Mouse (Mus musculus) frontal cortex, postnatal 36 days (tissue): ENCODE results near the gene Gm29427.
"Not testable (repeated sequence)": the region's sequence is repeated elsewhere in the genome, so short reads cannot be mapped to it uniquely, and the experiment has no call there.

ENCODE experiments used
- DNase-seq, 2 experiments: peaks; one replicate each; pipeline ENCODE4 v3.0.0; 2022; ENCODE audit warnings: low spot score in 2 of 2

Gene Gm29427

DNA sequence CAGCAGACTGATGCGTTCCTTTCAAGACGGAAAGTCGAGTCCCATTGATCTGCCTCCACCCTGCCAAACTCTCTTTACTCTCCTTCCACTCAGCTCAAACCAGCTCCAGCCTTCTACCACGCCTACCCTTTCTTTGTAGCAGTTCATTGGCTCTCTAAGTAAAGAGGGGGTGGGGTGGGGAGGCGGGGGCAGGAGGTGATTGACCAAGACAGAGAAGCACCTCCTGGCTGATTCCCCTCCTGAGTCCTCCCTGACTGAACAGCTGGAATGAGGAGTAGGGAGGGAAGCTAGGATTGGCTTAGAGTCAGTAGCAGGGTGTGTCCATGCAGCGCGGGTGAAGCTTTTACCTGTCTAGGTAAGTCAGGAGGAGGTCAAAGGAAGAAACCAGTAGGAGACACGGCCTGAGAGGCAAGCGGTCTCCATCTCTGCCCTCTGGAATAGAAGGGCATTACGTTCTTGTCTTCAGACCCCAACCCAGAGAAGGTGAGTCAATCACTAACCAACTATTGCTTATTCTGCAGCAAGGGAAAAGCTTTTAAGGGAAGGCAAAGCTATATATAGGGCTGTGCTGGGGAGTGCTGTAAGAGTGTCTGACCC lies 16.2 kb upstream of the Gm29427 start, which contains the start of gene AA986860:
AA986860 (plus strand) TSS at position 236 of the 597 bp plus-strand sequence.
- DNase-seq, result no peak

DNA sequence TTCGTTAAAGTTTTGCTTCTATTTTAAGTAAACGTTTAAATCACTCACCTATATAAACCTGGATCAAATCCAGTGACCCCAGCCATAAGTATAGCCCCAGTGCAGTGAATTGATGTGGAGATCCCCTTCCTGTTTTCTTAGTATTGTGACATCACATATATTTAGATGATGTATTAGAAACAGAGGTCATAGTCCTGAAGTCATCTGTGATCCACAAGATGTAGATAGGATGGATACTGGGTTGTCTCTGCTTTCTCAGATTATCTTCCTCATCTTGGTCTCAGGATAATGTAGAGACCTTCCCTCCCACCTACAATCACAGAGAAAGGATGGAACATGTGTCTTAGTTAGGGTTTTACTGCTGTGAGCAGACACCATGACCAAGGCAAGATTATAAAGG lies 13.6 kb upstream of the Gm29427 start, which contains the start of gene Pfkfb2:
Pfkfb2 (minus strand) TSS at position 101 of the 400 bp plus-strand sequence.
- DNase-seq, result no peak

DNA sequence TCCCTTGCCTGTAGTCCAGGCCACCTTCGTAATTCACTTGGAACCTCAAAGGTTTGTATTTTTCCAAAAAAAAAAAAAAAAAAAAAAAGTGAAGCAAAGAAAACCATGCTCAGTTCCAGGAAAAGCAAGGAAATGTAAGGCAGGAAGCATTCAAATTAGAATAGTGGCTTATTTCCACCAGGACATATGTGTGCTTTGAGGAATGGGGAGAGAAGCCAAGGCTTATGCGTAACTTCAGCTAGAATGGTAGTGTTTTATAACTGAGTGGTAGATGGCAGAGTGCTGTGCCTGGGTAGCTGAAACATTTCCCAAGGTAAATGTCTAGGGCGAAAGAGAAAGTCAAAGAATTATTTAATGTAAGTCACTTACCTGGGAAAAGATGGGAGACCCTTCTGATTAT lies 13.1 kb upstream of the Gm29427 start:
- DNase-seq, result peak in 1 of 2 experiments; percentile 35

DNA sequence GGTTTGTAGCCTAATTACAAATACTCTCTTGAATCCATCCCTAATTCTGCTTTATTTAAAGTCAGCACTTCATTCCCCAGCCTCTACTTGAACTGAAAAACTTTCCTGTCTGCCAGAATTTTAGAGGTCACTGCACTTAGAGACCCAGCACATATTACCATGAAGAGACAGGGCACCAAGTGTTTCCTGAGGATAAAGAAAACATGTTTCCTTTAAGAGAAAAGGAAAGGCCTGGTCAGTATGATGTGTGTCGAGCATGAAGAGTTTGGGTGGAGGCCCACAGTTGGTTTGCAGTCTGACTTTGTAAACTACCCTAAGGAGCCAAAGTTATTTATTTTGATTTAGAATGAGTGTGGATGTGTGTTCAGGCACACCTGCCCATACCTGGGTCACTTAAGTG lies 12.5 kb upstream of the Gm29427 start:
- no peak for DNase-seq

DNA sequence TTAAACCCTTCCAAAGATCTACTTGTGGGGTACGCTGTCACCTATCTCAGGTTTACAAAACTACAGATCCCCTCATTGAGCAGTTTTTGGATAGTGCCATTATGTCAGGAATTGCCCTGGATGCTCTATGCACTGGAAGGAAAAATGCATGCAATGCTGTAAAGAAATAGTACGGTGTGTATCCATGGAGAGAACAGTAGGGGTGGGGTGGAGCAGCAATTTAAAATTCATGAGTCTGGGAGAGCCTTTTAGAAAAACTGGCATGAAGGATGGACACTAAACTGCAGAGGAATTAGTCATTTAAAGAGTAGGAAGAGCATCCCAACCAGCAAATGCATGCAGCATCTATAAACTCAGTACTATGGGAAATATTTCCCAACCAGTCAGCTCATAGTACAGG lies 10.8 kb upstream of the Gm29427 start:
- DNase-seq, result no peak

DNA sequence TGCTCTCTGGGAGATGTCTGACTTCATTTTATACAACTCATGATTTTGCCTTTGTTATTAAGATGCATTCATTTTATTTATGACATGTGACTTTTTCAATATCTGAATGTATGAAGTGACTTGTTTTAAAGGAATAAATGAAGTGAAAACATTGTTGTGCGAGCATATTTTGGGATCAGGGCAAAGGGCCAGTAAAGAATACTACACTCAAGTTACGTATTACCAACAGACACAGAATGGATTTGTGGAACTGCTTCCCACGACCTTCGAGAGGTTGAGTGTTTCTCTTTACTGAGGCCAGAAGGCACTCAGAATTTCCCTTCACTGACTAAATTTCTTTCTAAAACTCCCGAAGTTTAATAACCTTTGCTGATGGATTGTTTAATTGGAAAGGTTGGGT lies 8.6 kb upstream of the Gm29427 start:
- no peak for DNase-seq

DNA sequence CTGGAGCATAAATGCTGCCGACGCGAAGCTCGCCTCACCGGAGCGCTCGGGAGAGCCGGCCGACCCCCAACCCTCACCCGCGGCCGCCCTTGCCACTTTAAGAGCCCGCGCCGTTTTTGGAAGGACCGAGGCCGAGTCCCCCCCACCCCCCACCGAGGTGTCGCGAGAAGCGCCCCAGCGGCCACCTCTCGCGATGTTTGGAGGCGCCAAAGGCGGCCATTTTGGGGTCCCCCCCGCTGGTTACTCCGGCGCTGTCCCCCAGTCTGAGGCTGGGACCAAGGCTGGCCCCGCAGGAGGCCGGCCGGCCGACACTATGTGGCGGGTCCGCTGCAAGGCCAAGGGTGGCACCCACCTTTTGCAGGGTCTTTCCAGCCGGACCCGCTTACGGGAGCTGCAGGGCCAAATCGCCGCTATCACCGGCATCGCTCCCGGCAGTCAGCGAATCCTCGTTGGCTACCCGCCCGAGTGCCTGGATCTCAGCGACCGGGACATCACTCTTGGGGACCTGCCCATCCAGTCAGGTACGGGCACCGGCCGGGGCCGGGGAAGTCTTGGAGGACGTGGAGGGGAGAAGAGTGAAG lies 1.8 kb upstream of the Gm29427 start, which contains the start of gene Yod1:
Yod1 (plus strand) TSS at position 37 of the 581 bp plus-strand sequence.
- DNase-seq, result peak; percentile 83 to 85

DNA sequence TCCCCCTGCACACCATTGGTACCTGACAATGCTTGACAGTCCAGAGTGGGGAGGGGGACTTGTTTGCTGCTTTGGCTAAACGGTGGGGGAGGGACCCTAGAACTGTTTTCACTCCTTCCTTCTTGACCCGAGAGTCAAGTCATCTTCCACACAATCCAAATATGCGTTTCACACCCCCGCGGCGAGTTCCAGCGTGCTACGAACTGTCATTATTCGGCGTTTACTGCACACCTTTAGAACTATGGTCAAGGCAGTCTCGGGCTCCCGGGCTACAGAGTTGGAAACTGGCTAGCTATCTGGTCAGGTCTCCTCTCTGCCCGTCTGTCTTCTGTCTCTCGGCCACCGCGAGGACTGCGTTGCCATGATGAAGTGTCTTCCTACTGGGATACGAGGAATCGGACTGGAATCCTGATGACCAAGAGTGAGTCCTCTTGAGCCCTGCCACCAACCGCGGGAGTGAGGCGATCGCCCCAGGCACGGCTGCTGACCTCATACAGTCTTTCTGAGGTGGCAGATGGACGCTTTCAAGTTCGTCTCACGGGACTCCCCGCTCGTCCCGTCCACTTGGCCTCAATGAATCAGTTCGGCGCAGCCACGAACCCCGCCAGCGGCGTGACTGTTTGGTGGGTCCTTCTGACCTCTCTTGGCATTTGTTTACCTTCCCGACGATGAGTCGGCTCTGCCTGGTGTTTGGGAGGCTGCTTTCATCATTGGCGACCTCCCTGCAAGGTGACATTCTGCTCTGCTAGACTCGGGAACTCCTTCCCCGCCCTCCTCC lies 1.1 kb upstream of the Gm29427 start:
- peak in 1 of 2 experiments; percentile 68 for DNase-seq

DNA sequence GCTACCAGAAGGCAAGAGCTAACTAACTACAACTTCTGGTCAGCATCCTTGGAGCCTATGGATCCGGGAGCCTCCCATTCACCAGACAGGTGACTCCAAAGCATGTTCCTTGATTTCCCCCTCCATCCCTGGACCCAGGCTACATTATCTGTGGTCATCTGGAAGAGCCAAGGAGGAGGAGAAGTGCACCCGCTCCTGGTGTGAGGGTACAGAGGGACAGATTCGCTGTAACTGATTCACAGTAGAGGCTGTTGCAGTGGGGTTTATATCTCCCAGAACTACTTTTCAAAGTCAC lies 566 bp upstream of the Gm29427 start:
- DNase-seq, result no peak

DNA sequence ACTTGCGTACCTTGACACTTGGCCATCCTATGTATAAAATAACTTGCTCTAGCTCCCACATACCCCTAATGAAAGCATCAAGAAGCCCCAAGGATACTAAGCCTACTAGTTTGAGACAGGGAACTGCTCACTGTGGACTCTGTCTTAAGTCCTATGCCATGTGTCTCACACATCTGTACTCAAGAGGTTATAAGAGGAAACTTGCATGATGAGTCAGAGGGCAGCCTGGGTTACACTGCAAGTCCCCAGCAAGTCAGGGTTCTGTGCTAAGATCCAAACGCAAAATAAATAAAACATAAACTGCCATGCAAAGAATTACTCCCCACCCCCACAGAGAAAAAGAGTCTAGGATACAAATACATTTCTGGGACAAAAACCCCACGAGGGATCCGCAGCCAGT lies 1.6 kb downstream of the Gm29427 start:
- DNase-seq, result no peak

DNA sequence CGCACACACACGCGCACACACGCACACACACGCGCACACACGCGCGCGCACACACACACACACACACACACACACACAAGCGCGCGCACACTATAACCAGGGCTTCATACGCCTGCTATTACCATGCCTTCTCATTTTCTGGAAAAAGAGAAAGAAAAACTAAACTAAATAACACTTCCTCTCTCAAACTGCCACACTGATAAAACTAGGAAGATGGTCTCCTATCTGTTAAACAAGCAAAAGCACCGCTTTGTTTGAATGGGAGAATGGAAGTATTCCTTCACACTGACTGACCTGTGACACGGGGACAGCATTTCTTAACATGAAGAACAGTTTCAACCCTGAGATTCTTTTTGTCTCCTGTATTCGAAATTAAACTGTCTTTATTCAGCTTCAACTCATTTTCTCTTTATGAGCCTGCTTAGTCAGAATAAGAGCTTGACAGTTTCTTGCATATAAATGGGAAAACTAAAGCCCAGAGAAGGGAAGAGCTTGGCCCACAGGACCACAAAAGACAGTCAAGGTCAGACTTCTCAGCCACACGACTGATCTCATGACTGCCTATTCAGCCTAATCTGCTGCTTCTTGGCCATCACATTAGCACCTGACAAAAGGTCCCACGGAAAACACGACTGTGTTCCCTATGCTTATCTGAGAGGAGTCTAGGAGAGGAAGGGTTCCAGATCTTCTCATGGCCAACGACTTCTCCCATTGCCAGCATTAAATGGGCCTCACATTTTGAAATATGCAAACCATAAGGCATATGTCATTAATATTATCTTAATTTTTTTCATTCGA lies 5.1 kb downstream of the Gm29427 start:
- no peak for DNase-seq

DNA sequence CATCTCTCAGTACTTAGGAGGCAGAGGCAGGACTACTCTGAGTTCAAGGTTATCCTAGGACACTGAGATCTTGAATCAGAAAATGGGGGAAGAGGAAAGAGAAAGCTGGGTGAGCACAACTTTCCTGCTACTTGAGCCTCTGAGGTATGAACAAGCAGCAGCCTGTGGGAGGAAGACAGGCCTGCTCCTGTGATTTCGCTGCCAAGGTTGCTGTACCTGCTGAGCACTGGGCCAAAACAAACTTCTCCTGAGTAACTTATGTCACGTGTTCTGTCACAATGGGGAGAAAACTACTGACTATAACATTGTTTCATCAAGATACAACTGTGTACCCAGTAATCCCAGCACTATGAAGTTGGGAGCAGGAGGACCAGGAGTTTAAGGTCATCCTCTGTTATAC lies 12.0 kb downstream of the Gm29427 start:
- no peak for DNase-seq

DNA sequence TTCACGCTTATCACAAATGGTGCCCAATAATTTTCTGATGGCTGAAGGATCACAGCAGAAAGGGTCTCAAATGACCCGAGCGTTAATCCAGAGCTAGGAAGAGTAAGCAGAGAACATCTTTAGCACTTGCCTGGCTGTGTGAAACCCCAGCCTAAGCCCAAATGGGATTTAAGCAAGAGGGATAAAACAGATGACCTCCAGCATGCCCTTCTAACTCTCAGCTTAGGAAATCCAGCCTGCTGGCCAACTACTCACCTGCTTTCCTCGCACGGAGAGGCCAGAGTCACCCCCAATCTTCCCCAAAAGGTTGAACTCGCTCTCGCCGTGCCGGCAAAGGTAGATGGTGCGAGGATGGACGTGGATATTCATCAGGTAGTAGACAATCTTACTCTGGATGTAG lies 13.6 kb downstream of the Gm29427 start:
- DNase-seq, result no peak

DNA sequence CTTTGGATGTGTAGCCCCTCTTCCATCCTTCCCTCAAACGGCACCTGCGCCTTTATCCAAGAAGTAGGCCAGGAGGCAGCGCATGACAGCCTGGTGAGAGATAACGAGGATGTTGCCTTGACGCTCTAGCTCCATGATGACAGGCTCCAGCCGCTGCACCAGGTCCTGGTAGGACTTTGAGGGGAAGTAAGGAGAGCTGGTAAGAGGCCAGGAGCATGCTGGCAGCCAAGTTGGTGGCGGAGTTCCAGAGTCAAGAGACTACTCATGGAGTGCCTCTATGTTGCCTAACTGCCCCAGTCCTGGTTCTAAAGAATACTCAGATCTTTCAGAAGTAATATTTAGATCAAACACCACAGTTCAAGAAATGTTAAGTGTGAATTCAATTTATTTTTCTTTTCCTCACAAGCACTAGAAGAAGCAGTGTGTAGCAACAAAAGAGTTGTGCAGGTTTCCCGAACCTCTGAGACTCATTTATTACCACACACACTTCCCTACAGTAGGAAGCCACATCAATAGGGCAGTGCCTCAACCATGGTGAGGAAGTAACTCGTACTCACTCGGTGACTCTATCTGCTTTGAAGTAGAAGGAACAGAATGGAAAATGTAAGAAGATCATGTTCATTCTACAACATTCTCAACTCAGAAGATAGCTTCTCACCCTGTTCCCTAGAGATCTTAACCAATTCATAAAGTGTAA lies 15.5 kb downstream of the Gm29427 start:
- peak; percentile 20 to 53 for DNase-seq

DNA sequence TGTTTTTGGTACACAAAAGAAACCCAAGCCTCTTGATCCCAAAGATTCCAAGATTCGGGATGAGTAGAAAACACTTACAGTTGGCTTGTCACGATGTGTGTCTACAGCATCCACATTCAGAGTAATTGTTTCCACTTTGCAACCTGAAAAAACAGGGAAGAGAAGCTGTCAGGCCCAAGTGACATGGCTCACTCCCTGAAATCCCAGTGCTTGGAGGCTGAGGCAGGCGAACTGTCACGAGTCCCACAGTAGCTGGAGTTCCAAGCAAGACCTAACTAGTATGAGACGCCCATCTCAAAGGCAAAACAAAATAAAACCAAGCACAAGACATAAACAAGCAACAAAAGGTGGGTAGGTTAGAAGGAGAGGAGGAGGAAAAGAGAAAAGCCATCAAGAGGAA lies 17.0 kb downstream of the Gm29427 start:
- DNase-seq, result no peak

DNA sequence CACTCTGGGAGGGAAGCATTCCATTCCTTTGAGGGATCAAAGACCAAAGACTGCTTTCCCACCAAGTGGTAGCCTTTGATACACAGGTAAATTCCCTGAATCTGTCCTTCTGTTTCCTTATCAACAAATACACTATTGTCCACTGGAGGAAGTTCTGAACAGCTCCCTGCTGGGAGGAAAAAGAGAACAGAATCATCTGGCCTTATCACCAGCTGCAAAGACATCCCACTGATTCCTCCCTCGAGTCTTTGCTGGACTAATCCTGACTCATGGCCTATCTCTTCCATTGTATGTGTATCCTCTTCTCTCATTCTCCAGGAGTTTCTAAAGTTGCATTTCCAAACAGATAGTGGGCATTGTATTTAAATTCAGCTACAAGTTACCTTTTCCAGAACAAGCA lies 31.7 kb downstream of the Gm29427 start:
- no peak for DNase-seq

DNA sequence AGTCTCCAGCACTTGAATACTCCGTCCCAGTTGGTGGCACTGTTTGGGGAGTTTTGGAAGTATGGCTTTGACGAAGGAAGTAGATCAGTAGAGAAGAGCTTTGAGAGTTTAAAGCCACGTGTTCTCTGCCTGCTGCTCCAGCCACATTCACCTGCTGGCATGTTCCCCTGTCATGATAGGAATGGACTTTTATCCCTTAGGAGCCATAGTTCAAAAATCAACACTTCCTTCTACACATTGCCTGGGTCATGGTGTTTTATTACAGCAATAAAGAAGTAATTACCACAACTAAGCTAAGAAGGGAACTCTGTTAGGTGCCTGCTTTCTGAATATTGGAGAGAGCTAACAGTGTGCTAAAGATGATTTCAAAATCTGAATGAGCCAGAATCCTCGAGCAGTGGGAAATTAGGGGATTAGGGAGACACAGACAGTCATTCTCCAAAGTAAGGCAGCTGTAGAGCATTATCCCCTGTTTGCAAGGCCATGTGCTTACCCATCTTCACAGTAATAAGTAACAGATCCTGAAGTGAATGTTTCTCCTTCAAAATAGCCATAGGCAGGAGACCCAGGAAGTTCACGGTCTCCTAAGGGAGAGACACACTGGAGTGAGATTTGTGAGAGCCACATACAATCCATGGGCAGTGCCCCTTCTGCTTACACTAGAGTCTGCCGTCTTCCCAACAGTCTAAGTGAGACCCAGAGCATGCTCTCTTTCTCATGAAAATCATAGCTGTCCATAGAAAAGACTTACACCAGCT lies 33.8 kb downstream of the Gm29427 start:
- DNase-seq, result no peak

DNA sequence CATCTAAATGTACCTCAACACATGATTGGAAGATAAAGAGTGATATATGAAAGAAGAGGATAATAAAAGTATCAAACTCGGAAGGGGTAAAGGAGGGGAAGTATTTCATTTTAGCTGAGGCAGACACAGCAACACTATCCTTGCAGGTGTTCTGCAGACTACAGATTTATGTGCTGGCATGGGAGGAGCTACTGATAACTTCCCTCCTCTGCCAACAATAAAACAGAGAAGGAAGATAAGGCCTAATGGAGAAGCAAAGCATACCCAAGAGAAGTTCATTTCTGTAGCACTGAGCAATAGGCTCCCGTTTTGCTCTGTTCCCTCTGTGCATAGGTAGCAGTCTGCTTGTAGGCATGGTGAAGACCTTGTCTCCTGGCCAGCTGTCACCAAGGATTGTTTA lies 34.5 kb downstream of the Gm29427 start:
- DNase-seq, result no peak

DNA sequence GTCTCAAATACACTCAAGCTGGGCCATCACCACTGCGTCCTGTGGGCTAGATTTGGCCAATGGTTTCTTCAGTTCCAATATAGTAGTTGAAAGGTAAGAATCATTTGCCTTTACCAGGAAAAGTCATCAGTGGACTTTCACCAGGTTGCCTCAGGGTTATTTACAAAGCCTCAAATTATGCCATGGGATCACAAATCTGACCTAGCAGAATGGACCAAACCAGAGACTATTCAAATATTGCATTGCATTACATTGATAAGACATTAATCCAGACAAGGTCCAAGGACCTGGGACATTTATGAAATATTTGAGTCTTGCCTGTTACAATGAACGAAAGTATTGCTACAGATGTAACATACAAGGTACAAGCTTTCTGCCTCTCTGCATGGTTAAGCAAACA lies 37.0 kb downstream of the Gm29427 start:
- DNase-seq, result no peak

DNA sequence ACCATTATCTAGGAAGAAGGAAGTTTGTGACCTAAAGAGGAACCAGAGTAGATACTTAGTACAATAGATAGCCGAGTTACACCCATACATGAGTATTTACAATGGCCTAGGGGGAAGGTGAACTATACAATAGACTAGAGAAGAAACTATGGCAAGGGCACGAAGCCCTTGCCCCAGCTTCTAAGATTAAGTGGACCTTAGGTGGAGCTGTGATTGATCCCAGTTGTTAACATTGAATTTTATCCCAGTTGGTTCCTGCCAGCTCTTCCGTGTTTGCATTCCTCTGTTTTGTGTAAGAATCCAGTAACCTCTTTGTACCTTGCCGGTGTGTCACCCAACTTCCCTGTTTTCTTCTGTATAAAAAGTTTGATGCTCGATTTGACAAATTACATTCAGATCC lies 52.0 kb downstream of the Gm29427 start:
- not testable (repeated sequence) for DNase-seq

DNA sequence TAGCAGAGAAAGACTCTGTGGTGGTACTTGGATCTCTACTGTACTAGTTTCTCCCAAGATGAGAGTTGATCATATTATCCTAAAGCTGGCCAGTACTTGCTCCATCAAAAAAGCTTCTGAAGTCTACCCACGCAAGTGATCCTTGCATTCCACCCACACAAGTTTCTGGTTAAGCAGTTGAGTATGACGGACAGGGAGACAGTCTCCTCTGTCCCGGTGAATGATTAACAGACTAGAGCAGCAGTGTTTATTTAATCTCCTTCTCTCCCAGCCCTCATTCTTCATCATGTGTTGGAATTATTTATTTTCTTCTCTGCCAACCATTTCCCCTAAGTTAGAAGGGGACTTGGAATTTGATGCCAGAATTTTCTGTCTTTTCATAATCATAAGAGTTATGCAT lies 54.1 kb downstream of the Gm29427 start, which contains the start of gene C4bp:
C4bp (minus strand) TSS at position 179 of the 400 bp plus-strand sequence.
- DNase-seq, result no peak
